Mouse (Mus musculus): Measurements from ENCODE around the gene Mbnl1. TPM values are rescaled to one million over a fixed set of nuclear protein-coding genes. Genes with fewer than 3 reads are reported as not detected.
"Not testable (repeated sequence)": the region's sequence is repeated elsewhere in the genome, so short reads cannot be mapped to it uniquely, and the experiment has no call there.

The Mbnl1 gene
- polyA plus RNA-seq, 1 experiment from 2014 or later, result 68.8 TPM

DNA sequence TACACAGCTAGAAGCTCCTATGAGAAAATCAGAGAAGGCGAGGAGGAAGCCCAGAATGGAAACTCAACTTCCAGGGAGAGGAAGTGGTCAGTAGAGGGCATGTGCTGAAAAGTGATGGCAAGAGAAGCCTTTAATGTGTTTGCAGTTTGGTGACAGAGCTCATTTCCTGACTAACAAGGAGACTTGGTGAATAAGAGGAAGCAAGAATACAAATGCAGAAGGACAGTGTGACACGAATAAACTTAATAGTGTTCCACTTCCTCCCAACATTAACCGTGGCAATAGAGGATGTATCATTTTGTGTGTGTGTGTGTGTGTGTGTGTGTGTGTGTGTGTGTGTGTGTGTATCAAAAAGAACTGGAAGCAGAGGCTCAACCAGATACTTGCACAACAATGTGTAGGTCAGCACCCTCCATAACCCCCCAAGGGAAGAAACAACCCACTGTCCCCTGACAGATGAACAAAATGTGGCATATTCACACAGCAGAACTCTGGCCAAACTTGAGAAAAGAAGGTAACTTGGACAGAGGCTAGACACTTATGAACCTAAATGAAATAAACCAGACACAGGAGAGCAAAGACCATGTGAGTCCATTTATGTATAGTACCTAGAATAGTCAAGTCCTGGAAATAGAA lies 3.3 kb upstream of the Mbnl1 start:
- H3K4me2 ChIP-seq (ENCODE audit: low read depth, low read length); H3K27ac ChIP-seq (replicated peaks; ENCODE audit: low read depth, low read length); H3K4me3 ChIP-seq (ENCODE audit: low read depth, low read length); H3K9me3 ChIP-seq (replicated peaks; ENCODE audit: control insufficient read depth, low read length); ATAC-seq (replicated peaks; ENCODE audit: insufficient number of reproducible peaks, low FRiP score, low TSS enrichment, low read depth); H3K27me3 ChIP-seq (ENCODE audit: control insufficient read depth, insufficient read depth, low read length); DNase-seq (ENCODE audit: low spot score); H3K9ac ChIP-seq (replicated peaks; ENCODE audit: low read length); H3K4me1 ChIP-seq (ENCODE audit: control insufficient read depth, insufficient read depth, low read length); H3K36me3 ChIP-seq (replicated peaks; ENCODE audit: control insufficient read depth, insufficient read depth, low read depth, low read length): not testable (repeated sequence)
- WGBS, result 94% methylated on average over 2 of the region's 3 CpGs

DNA sequence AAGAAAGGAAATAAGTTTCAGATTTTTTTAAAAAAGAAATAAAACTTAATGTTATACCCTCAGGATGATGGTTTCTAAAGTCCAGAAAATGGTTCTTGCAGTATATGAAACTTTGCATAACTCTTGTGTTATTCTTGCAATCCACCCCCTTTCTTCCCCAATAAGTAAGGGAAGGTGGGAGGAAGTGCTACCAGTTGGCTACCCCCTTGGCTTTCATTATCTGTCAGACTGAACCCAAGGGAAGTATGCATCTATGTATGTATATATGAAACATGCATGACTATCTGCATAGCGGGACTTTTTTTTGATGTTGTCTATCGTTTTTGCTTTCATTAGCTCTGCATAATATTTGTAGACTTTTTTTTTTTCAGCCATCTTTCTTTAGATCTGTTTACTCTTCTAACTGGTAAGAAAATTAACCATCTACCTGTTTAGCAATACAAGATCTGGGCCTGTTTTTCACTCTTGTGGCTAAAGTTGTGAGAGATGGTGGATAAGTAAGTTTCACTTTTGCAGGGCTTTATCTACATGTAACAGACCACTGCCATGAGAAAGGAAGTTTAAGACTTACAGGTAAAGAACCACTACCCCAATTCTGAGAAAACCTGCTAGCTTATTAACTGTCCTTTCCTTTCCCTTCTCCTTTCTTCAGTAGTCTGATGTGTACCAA lies 484 bp upstream of the Mbnl1 start:
- WGBS, result 90% methylated on average over 2 of the region's 2 CpGs
- no peak for DNase-seq (ENCODE audit: low spot score)
- Histone ChIP-seq H3K4me1 (ENCODE audit: control insufficient read depth, insufficient read depth, low read length) (no peaks in the 10 kb centered on the region), H3K9ac (replicated peaks; ENCODE audit: low read length) (no peak overlapping the region), H3K36me3 (replicated peaks; ENCODE audit: control insufficient read depth, insufficient read depth, low read depth, low read length) (no peaks in the 10 kb centered on the region), H3K9me3 (replicated peaks; ENCODE audit: control insufficient read depth, low read length) (no peaks in the 10 kb centered on the region), H3K27ac (replicated peaks; ENCODE audit: low read depth, low read length) (no peak overlapping the region), H3K27me3 (ENCODE audit: control insufficient read depth, insufficient read depth, low read length) (no peaks in the 10 kb centered on the region), H3K4me2 (ENCODE audit: low read depth, low read length) (no peak overlapping the region), H3K4me3 (ENCODE audit: low read depth, low read length) (no peak overlapping the region)
- no peak for ATAC-seq (replicated peaks; ENCODE audit: insufficient number of reproducible peaks, low FRiP score, low TSS enrichment, low read depth)

DNA sequence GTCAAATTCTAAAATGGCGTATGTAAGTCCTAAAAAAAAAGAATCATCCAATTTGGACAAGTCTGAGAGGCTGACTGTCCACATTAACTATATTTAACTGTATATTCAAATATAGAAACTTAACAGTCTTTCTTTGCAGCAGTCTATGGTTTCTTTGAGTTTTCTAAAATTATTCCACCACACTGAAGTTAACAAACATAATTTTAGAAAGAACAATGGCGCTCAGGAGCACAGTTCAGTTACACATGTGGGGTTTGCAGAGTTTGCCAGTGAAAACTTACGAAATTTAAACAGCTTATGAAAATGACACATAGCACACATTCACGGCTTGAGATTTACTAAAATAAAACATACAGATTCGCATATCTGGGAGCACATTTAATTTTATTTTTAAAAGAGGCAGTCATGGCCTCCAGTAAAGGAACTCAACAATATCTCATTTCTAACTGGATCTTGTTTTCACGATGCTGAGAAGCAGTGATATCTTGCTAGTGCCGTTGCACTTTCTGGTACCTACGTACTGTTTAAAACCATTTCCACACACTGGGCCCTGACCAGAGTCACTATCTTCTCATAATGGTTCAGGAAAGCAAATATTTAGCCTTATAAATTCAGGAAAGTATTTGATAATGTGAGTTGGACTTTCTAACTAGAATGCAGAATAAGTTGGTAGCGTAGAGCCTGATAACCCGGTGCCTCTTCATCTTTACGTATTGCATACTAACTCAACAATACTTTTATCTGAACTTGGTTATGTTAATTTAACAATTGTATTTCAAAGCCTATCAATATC lies 1.4 kb downstream of the Mbnl1 start:
- no peaks in the 10 kb centered on the region for H3K36me3 ChIP-seq (replicated peaks; ENCODE audit: control insufficient read depth, insufficient read depth, low read depth, low read length)
- H3K27ac ChIP-seq (replicated peaks; ENCODE audit: low read depth, low read length), result no peak overlapping the region
- no peak overlapping the region for H3K9ac ChIP-seq (replicated peaks; ENCODE audit: low read length)
- 91% methylated on average over 11 of the region's 11 CpGs for WGBS
- no peaks in the 10 kb centered on the region for H3K4me1 ChIP-seq (ENCODE audit: control insufficient read depth, insufficient read depth, low read length)
- H3K4me3 ChIP-seq (ENCODE audit: low read depth, low read length), result no peak overlapping the region
- no peak overlapping the region for H3K4me2 ChIP-seq (ENCODE audit: low read depth, low read length)
- no peaks in the 10 kb centered on the region for H3K9me3 ChIP-seq (replicated peaks; ENCODE audit: control insufficient read depth, low read length)
- no peaks in the 10 kb centered on the region for H3K27me3 ChIP-seq (ENCODE audit: control insufficient read depth, insufficient read depth, low read length)
- ATAC-seq (replicated peaks; ENCODE audit: insufficient number of reproducible peaks, low FRiP score, low TSS enrichment, low read depth) (no peak), DNase-seq (ENCODE audit: low spot score) (no peak)

DNA sequence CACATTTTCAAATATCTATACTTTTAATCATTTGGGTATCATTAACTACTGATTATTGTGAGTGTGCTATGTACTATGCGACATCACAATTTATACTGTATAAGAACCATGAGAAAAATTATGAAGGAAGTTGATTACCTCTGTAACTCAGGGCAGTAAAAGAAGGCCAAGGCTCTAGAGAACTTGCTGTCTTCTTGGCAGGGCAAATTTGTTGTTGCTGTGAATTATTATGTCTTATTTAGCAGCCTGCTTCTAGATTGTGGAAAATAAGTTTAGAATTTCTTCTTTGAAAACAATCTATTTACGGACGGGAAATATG lies 2.0 kb downstream of the Mbnl1 start:
- 93% methylated on average over 3 of the region's 3 CpGs for WGBS
- no peaks in the 10 kb centered on the region for H3K4me1 ChIP-seq (ENCODE audit: control insufficient read depth, insufficient read depth, low read length)

DNA sequence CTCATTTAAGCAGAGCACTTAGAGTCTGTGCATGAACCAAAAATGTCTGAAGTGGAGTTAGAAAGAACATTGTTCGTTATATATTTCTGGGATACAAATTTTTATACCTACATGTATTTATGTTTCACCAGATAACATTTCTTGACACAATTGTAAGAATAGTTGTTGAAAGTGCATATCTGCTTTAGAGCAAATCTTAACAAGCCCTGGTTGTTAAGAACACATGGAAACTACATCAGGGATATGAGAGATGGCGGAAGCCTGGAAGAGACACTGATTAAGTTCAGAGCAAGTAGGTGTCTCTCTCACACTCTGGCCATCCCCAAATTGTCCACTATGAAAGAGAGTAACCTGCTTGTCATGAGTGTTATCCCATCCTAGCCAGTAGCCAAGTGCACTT lies 2.4 kb downstream of the Mbnl1 start:
- no peak for ATAC-seq (replicated peaks; ENCODE audit: insufficient number of reproducible peaks, low FRiP score, low TSS enrichment, low read depth)

More for the DNA sequence above, 2.0 kb downstream of the Mbnl1 start:
- no peak for ATAC-seq (replicated peaks; ENCODE audit: insufficient number of reproducible peaks, low FRiP score, low TSS enrichment, low read depth)
- Histone ChIP-seq H3K4me2 (ENCODE audit: low read depth, low read length) (no peak overlapping the region), H3K27ac (replicated peaks; ENCODE audit: low read depth, low read length) (no peak overlapping the region), H3K36me3 (replicated peaks; ENCODE audit: control insufficient read depth, insufficient read depth, low read depth, low read length) (no peaks in the 10 kb centered on the region), H3K27me3 (ENCODE audit: control insufficient read depth, insufficient read depth, low read length) (no peaks in the 10 kb centered on the region), H3K4me3 (ENCODE audit: low read depth, low read length) (no peak overlapping the region), H3K9ac (replicated peaks; ENCODE audit: low read length) (no peak overlapping the region), H3K9me3 (replicated peaks; ENCODE audit: control insufficient read depth, low read length) (no peaks in the 10 kb centered on the region)
- DNase-seq (ENCODE audit: low spot score), result no peak

DNA sequence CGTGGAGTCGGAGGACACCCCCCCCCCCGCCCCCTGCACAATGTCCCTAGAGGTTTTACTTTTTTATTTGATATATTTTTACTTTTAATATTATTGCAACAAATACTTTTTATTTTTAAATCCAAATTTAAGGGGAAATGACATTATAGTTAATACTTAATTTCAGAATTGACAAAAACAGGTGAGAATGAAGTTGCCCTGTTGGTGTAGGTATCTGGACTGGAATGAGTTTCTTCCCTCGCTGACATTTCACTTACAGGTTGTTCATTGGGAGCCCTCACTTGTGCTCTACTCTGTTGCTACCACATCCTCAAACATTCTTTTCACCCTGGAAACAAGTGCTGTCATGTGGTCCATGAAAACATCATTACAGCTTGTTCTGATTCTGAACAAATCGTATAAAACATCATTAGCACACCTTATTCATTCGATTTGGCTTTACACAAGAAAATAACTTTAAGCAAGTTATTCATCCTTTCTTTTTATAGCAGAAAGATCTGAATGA lies 4.2 kb downstream of the Mbnl1 start:
- DNase-seq (ENCODE audit: low spot score) (no peak), ATAC-seq (replicated peaks; ENCODE audit: insufficient number of reproducible peaks, low FRiP score, low TSS enrichment, low read depth) (no peak)
- no peaks in the 10 kb centered on the region for H3K36me3 ChIP-seq (replicated peaks; ENCODE audit: control insufficient read depth, insufficient read depth, low read depth, low read length)
- no peak overlapping the region for H3K4me3 ChIP-seq (ENCODE audit: low read depth, low read length)
- no peaks in the 10 kb centered on the region for H3K27me3 ChIP-seq (ENCODE audit: control insufficient read depth, insufficient read depth, low read length)
- no peak overlapping the region for H3K9ac ChIP-seq (replicated peaks; ENCODE audit: low read length)
- H3K4me2 ChIP-seq (ENCODE audit: low read depth, low read length), result no peak overlapping the region
- no peaks in the 10 kb centered on the region for H3K4me1 ChIP-seq (ENCODE audit: control insufficient read depth, insufficient read depth, low read length)
- WGBS, result 89% methylated on average over 6 of the region's 6 CpGs
- no peaks in the 10 kb centered on the region for H3K9me3 ChIP-seq (replicated peaks; ENCODE audit: control insufficient read depth, low read length)
- no peak overlapping the region for H3K27ac ChIP-seq (replicated peaks; ENCODE audit: low read depth, low read length)

More for the DNA sequence above, 2.4 kb downstream of the Mbnl1 start:
- 90% methylated on average over 2 of the region's 2 CpGs for WGBS
- Histone ChIP-seq H3K9me3 (replicated peaks; ENCODE audit: control insufficient read depth, low read length) (no peaks in the 10 kb centered on the region), H3K36me3 (replicated peaks; ENCODE audit: control insufficient read depth, insufficient read depth, low read depth, low read length) (no peaks in the 10 kb centered on the region), H3K9ac (replicated peaks; ENCODE audit: low read length) (no peak overlapping the region), H3K27ac (replicated peaks; ENCODE audit: low read depth, low read length) (no peak overlapping the region), H3K4me1 (ENCODE audit: control insufficient read depth, insufficient read depth, low read length) (no peaks in the 10 kb centered on the region), H3K27me3 (ENCODE audit: control insufficient read depth, insufficient read depth, low read length) (no peaks in the 10 kb centered on the region), H3K4me2 (ENCODE audit: low read depth, low read length) (no peak overlapping the region), H3K4me3 (ENCODE audit: low read depth, low read length) (no peak overlapping the region)
- no peak for DNase-seq (ENCODE audit: low spot score)

DNA sequence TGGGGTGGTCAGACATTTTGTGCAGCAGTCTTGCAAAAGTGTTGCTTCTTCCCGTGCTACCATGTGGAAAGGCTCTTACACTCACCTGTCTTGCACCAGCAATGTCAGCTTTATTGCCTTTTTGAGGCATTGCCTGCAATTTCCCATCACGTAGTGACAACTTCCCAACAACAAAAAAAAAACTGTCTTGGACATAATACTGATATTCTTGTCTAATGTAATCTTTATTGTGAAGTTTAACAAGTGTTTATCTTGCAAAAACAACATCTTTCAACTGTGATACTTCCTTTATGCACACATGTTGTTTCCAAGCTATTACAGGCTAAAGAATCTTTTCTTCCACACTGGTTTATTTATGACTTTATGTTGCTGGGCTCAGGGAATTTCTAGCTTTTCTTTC lies 5.8 kb downstream of the Mbnl1 start:
- Histone ChIP-seq H3K9ac (replicated peaks; ENCODE audit: low read length) (no peak overlapping the region), H3K4me2 (ENCODE audit: low read depth, low read length) (no peak overlapping the region), H3K9me3 (replicated peaks; ENCODE audit: control insufficient read depth, low read length) (no peaks in the 10 kb centered on the region), H3K4me3 (ENCODE audit: low read depth, low read length) (no peak overlapping the region), H3K36me3 (replicated peaks; ENCODE audit: control insufficient read depth, insufficient read depth, low read depth, low read length) (no peaks in the 10 kb centered on the region), H3K27me3 (ENCODE audit: control insufficient read depth, insufficient read depth, low read length) (no peaks in the 10 kb centered on the region), H3K27ac (replicated peaks; ENCODE audit: low read depth, low read length) (no peak overlapping the region), H3K4me1 (ENCODE audit: control insufficient read depth, insufficient read depth, low read length) (no peaks in the 10 kb centered on the region)
- DNase-seq (ENCODE audit: low spot score) (no peak), ATAC-seq (replicated peaks; ENCODE audit: insufficient number of reproducible peaks, low FRiP score, low TSS enrichment, low read depth) (no peak)
- 83% methylated on average over 2 of the region's 2 CpGs for WGBS

DNA sequence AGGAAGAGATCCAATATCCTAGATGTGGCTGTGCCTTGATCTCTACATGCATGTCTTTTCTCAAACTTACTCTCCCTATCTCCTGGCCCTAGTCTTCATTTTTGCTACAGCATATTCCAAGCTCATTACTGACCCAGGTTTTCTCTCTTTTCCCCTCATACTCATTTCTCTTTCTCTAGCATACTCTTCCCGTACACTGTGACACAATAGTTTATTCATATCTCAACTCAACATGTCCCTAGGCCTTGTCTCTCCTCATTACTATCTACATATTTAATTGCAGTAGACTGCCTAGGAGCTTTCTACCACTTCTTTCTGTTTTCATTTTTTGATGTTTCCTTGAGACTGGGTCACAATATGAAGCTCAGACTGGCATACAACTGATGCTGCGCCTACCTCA lies 8.1 kb downstream of the Mbnl1 start:
- no peaks in the 10 kb centered on the region for H3K9me3 ChIP-seq (replicated peaks; ENCODE audit: control insufficient read depth, low read length)
- no peak overlapping the region for H3K27ac ChIP-seq (replicated peaks; ENCODE audit: low read depth, low read length)
- WGBS, result 93% methylated on average over 2 of the region's 2 CpGs
- no peaks in the 10 kb centered on the region for H3K27me3 ChIP-seq (ENCODE audit: control insufficient read depth, insufficient read depth, low read length)
- H3K4me1 ChIP-seq (ENCODE audit: control insufficient read depth, insufficient read depth, low read length), result no peaks in the 10 kb centered on the region
- H3K4me2 ChIP-seq (ENCODE audit: low read depth, low read length), result no peak overlapping the region
- DNase-seq (ENCODE audit: low spot score) (no peak), ATAC-seq (replicated peaks; ENCODE audit: insufficient number of reproducible peaks, low FRiP score, low TSS enrichment, low read depth) (no peak)
- no peak overlapping the region for H3K9ac ChIP-seq (replicated peaks; ENCODE audit: low read length)
- H3K36me3 ChIP-seq (replicated peaks; ENCODE audit: control insufficient read depth, insufficient read depth, low read depth, low read length), result no peaks in the 10 kb centered on the region
- H3K4me3 ChIP-seq (ENCODE audit: low read depth, low read length), result no peak overlapping the region
